Mouse (Mus musculus) liver, adult 2 months (tissue): ENCODE measurements around the gene C8a.

Experiments
- CTCF ChIP-seq: fragments of 200-500 bp; IDR thresholded peaks from 2 replicates; pipeline ENCODE4 v1.5.1; 2011; ENCODE audit warnings: low read depth, low read length, control low read depth
- POLR2A ChIP-seq: fragments of 200-500 bp; IDR thresholded peaks from 2 replicates; pipeline ENCODE4 v1.6.1; 2011; ENCODE audit warnings: low read length, control low read depth; ENCODE audit not compliant: insufficient read depth; ENCODE audit errors: extremely low read depth

GRCm38 (mm10) chr4:104869581-104869980, 6.6 kb downstream of the C8a start:
- TF ChIP-seq CTCF, result no peak
- TF ChIP-seq POLR2A, result no peak
